21 mouse cellular contexts compared by ENCODE assay signal in genomic region chr17:29411821-29412425, GRCm38 (mm10). TPM values are rescaled to one million over a fixed set of nuclear protein-coding genes. Genes with fewer than 3 reads are reported as not detected.
A peak's percentile ranks its signal among the peaks of the same experiment; 100 is the strongest.
DNase-seq lines count a peak whose midpoint lies in the region; ATAC-seq and TF ChIP-seq lines count a peak whose summit lies in the region.
"Had no signal": no experiment of that assay in that cellular context is flagged by ENCODE, and none has a peak within 500 bp of the region (broad histone marks: within the 10 kb centered on the region; RNA-seq: fewer than 3 reads in every experiment).

No protein-coding gene starts in this region.

- H3K36me3 ChIP-seq in forebrain, postnatal 0 days (ENCODE audit: insufficient read depth), result no peaks in the 10 kb centered on the region
- H3K36me3 ChIP-seq: embryonic facial prominence, embryonic 13.5 days; forebrain, embryonic 12.5 days; heart, embryonic 12.5 days; hindbrain, embryonic 10.5 days; intestine, embryonic 15.5 days had no signal

- DNase-seq in adrenal gland, adult (ENCODE audit: inconsistent age in 2 of 2, low spot score in 1 of 2), result peak; percentile 84 to 95
- no peak for DNase-seq in adrenal gland, postnatal 4 days (ENCODE audit: low spot score in 2 of 2)
- DNase-seq in right cerebral cortex, adult 2 months (ENCODE audit: low spot score in 2 of 2), result peak; percentile 16 to 25
- no peak for DNase-seq in right cerebral cortex, postnatal 4 days
- peak; percentile 74 to 80 for DNase-seq in adrenal gland, postnatal 36 days
- DNase-seq in forebrain, postnatal 0 days, result no peak
- no peak for DNase-seq in layer of hippocampus, adult 8-10 months (ENCODE audit: low spot score in 2 of 2)
- DNase-seq: B cell, adult 2 months; cerebellum, adult 11-12 months; cerebellum, adult 9-10 months; cerebellum, postnatal 25 days; gastrocnemius, adult 2 months; gastrocnemius, postnatal 25 days had no signal

- H3K4me3 ChIP-seq in forebrain, postnatal 0 days (ENCODE audit: low read depth, low read length), result no peak overlapping the region
- H3K4me3 ChIP-seq: embryonic facial prominence, embryonic 13.5 days; forebrain, embryonic 12.5 days; gastrocnemius, adult 2 months; heart, embryonic 12.5 days; hindbrain, embryonic 10.5 days; intestine, embryonic 15.5 days had no signal

- no peak for ATAC-seq in forebrain, postnatal 0 days
- ATAC-seq: CD4-positive, CD25-positive, alpha-beta regulatory T cell, adult 4 months; forebrain, embryonic 16.5 days; intestine, embryonic 15.5 days had no signal

- H3K27me3 ChIP-seq in forebrain, postnatal 0 days (ENCODE audit: insufficient read depth, low read length), result no peaks in the 10 kb centered on the region
- H3K27me3 ChIP-seq: intestine, embryonic 15.5 days had no signal

- no peak overlapping the region for H3K4me2 ChIP-seq in forebrain, postnatal 0 days (ENCODE audit: low read depth)
- H3K4me2 ChIP-seq: embryonic facial prominence, embryonic 13.5 days; forebrain, embryonic 12.5 days; heart, embryonic 12.5 days; hindbrain, embryonic 14.5 days; intestine, embryonic 15.5 days had no signal

- WGBS in forebrain, postnatal 0 days, result 33% methylated on average over 8 of the region's 8 CpGs

- no peak overlapping the region for H3K27ac ChIP-seq in forebrain, postnatal 0 days (ENCODE audit: low read depth, low read length)
- H3K27ac ChIP-seq: embryonic facial prominence, embryonic 13.5 days; forebrain, embryonic 12.5 days; gastrocnemius, adult 2 months; hindbrain, embryonic 10.5 days; hindbrain, embryonic 14.5 days; intestine, embryonic 15.5 days had no signal

- H3K9me3 ChIP-seq in forebrain, postnatal 0 days (ENCODE audit: low read length), result no peaks in the 10 kb centered on the region
- H3K9me3 ChIP-seq: embryonic facial prominence, embryonic 13.5 days; forebrain, embryonic 12.5 days; heart, embryonic 12.5 days; hindbrain, embryonic 10.5 days; intestine, embryonic 15.5 days had no signal

- no peaks in the 10 kb centered on the region for H3K4me1 ChIP-seq in forebrain, postnatal 0 days (ENCODE audit: insufficient read depth)

- no peak overlapping the region for H3K9ac ChIP-seq in forebrain, postnatal 0 days
- H3K9ac ChIP-seq: embryonic facial prominence, embryonic 13.5 days; forebrain, embryonic 12.5 days; heart, embryonic 12.5 days; hindbrain, embryonic 14.5 days; intestine, embryonic 15.5 days had no signal

- no peak for TF ChIP-seq CTCF in forebrain, postnatal 0 days (IDR thresholded peaks at IDR 0.05; ENCODE audit: low read depth)

RNA-seq across cellular contexts. Expression of gene Fgd2, which starts 51.2 kb away (rescaled TPM):
- 1 to 10 TPM; 5.6 to 6.5 TPM for total RNA-seq in adrenal gland, postnatal 4 days (2021)
- 1 to 10 TPM; 2.6 to 3.6 TPM for total RNA-seq in adrenal gland, postnatal 36 days (2021)
- total RNA-seq in forebrain, postnatal 0 days (2014; rRNA removed), result 15.9 and 17.3 TPM in 2 replicates
- polyA plus RNA-seq in forebrain, postnatal 0 days (2015; fragmentation: Nextera tagmentation; extraction: Ambion mirVana), result 9.2 and 14.1 TPM in 2 replicates
- total RNA-seq in layer of hippocampus, adult 8-10 months (2022), result 10 to 100 TPM in 2 of 4 experiments, 1 to 10 TPM in 2; 5.5 to 13.8 (median 10.3) TPM

Comparison
In these comparisons a context has a peak if more than half of its experiments do, and no peak if none do; other contexts are left out.
1. DNase-seq: peak in adrenal gland, adult (2 of 2), right cerebral cortex, adult 2 months (2 of 2) and adrenal gland, postnatal 36 days (2 of 2); none in adrenal gland, postnatal 4 days (0 of 2), right cerebral cortex, postnatal 4 days (single experiment), forebrain, postnatal 0 days (single experiment) and layer of hippocampus, adult 8-10 months (0 of 2).